Mouse (Mus musculus) megakaryocyte-erythroid progenitor cell, adult 5-6 weeks (primary cell): ENCODE measurements around the gene Gmnc. TPM values are rescaled to one million over a fixed set of nuclear protein-coding genes. Genes with fewer than 3 reads are reported as not detected.

Source experiments
- ATAC-seq: replicated peaks from 2 replicates; pipeline ENCODE4 v1.8.0; 2016; ENCODE audit warnings: mild to moderate bottlenecking, inconsistent platforms; ENCODE audit not compliant: severe bottlenecking, poor library complexity, low FRiP score, low TSS enrichment
- total RNA-seq, 2 experiments: library from RNA; stranded (forward) in 1 of 2; stranded (reverse) in 1 of 2; fragments of 200-1000, 215-1000 nt in 1 of 2; fragments of >200 nt in 1 of 2; fragmentation: Nextera tagmentation in 1 of 2; gene quantifications; 2 replicates each; pipeline ENCODE4 v1.2.3; 2014 to 2017

Gmnc gene
- not detected in 2 replicates for total RNA-seq (2014; fragmentation: Nextera tagmentation)
- total RNA-seq (2017) = not detected in 2 replicates

GRCm38 (mm10) chr16:26991477-26992300, at the start of gene Gmnc:
Gmnc (minus strand) TSS chr16:26991652.
- no peak for ATAC-seq

- no peak for ATAC-seq
These were observed 35.8 kb upstream of the Gmnc start for GRCm38 (mm10) chr16:27027281-27027680.

DNA sequence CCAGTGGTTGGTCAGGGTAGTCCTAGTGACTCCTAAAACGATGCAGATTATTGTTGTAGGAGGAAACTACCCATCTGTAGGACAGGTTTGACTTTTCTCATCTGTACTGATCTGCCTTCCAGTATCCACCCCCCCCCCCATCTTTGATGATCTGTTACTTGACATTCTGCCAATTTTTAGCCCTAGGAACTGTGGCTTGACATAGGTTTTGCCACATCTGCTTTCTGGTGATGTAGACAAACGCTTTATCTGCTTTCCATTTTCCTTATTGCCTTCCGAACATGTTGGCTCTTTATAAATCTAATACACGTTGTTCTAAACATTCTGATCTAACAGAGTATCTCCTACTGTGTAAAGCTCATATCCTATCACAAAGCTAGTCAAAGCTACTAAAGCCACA, 34.8 kb upstream of the Gmnc start:
- no peak for ATAC-seq

DNA sequence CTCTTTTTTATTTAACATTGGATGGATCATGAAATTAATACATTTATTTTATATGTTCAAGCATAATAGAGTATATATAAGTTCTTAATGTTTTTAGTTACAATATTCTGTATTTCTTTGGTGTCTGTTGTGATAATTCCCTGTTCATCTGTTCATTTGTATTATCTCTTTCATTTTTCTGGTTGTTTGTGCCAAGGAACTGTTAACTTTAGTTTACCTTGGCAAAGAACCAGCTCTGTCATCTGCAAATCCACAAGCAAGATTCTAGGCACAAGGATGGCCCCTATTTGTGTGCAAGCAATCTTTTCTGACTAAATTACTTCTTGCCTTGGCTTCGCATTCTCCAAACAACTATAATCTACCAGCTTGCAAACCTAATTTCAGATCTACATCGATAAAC, 31.3 kb upstream of the Gmnc start:
- no peak for ATAC-seq

DNA sequence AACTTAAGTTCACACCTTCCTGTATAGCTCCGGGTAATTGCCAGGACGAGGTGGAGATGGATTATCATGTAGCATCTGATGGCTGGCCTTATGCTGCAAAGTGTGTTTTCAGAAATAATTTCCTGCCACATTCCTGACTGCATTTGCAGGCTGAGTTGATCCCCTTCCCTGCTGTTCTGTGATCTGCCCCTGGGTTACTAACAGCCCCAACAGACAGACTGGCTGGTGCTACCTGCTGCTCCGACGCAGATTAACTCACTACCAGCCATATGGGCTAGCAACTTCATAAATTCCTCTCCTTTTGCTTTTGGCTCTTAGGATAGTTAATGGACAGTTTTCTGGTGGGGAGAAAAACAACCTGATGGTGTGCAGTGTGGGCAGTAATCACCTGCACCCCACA, 25.9 kb upstream of the Gmnc start:
- ATAC-seq = no peak

GRCm38 (mm10) chr16:27002714-27003113, 11.3 kb upstream of the Gmnc start:
- ATAC-seq = no peak

DNA sequence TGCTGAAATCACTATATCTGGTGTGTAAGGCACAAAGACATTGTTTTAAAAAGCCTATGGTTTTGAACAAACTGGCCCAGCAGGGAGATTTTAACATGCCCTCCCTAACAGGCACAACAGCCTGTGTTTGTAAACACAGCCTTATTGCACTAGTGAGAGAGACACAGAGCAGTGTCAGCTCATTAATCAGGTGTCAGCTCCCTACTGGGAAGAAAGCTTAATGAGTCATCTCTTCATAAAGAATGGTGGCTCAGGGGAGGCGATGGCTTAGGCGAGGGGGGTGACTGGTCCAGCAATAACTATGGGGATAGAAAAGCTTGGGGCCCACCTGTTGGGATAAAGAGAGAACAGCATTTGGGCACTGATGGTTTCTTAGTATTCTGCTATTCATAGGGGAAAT, 8.1 kb upstream of the Gmnc start:
- ATAC-seq = no peak

DNA sequence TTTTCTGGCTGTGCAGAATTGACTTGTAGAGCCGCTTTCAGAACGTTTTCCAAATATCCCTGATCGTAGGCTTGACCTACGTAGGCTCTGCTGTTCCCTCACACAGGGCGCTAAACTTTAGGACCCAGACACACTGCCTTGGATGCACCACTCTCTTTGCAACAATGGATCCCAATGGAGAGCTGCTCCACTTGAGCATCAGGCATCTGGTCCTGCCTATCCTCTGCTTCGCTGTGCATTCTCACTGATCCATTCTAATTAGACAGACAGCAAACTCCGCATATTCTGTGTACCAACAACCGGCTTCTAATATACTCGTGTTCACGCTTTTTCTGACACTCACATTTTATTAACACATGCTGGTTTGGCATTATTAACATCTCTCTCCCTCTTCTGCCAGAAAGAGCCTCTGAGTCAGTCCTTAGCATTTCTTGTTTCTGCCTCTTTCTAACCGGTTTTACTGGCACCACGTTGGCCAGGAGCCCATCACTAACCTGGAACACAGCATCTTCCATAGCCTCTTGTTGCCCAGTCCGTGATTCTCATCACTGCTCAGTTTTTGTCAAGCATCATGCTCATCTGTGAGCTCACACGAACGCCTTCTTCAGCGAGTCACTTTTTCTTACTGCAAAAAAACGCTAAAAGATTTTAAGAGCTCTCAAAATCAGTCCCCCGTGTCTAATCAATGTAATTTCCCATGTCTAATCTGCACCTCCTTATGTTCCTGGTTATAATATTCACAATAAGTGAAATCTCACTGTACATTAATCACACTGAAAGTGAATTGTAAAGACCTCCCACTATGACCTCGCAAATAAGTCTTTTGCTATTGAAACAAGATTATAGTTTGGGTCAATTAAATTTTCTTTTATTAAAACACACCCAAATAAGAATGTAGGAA, 1.8 kb downstream of the Gmnc start:
- ATAC-seq = no peak

DNA sequence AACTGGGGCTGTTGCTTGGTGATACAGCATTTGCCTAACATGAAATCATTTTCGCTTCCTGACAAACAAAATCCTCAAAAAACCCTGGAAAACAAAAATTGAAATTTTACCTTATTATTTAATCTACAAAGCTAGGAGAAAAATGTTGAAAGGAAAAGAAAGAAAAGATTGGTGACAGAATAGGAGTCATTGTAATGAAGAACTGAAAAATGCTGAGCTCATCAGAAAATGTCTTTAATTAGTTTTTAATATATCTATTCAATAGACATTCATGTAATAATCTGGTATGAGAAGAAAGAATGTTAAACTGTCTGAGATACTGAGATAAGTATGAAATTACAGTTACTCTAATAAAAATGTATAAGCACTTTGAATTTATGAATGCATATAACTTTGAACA, 3.3 kb downstream of the Gmnc start:
- no peak for ATAC-seq

DNA sequence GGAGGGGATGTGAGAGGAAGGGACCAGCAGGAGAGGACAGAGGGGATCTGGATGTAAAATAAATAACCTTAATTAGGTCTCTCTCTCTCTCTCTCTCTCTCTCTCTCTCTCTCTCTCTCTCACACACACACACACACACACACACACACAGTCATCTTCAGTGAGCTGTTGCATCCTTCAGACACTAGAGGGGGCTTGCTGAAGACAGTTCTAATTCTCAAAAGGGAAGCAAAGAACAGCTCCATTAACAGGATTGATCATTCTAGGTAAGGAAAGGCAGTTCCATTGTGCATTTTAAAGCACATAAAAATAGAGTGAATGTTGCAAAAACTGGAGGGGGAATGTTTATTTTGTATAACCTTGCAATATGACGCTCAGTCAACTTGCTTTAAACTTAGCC, 5.7 kb downstream of the Gmnc start:
- no peak for ATAC-seq

GRCm38 (mm10) chr16:26982112-26982511, 9.3 kb downstream of the Gmnc start:
- no peak for ATAC-seq

DNA sequence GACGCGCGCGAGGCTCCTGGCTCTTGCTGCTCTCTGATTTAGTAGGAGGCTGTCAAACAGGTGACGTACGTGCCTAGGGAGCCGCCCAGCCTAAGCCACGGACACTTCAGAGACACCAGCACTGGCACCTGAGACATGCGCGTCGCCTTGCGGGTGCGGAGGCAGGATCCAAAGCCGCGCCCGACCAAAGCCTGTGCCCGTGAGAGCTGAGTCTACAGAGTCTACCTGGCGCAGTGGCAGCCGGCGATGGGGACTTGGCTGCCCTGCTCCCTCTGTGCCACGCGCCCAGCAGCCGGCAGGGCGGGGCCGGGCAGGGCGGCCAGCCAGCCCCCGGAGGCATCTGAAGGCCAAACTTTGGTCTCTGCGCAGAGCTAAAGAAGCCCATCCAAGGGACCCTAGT, 23.5 kb downstream of the Gmnc start:
- no peak for ATAC-seq

DNA sequence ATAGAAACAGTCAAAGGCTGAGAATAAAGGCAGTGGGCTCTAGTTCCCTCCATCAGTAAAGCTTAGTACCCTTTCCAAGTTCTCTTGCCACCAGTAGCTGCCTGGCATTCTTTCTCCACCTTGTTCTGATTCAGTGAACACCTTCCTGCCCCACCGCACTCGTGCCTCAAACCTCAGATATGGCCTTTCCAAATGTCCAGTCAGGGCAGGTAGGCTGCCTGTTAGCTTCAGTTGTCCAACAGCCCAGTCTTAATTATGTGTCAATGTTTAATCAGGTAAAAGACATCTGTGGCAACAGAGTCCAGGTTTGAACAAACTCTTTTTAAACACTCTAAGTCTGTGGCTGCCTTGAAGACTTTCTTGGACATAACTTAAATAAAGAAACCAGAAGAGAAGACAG, 24.6 kb downstream of the Gmnc start:
- ATAC-seq = no peak

DNA sequence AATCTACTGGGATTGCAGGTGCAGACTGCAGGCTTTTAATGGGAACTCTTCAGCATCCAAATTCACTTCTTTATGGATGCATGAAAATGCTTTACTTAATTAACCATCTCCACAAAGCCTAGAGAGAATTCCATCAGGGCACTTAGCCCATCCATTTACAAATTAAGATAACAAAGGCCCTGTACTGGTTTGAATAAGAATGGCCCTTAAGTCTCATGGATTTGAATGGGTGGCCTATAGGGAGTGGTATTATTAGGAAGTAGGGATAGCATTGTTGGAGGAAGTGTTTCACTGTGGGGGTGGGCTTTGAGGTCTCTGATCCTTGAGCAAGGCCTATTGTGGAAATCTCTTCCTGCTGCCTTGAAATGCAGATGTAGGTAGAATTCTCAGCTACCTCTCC, 29.5 kb downstream of the Gmnc start:
- ATAC-seq = no peak

GRCm38 (mm10) chr16:26951601-26952000, 39.9 kb downstream of the Gmnc start:
- ATAC-seq = no peak

DNA sequence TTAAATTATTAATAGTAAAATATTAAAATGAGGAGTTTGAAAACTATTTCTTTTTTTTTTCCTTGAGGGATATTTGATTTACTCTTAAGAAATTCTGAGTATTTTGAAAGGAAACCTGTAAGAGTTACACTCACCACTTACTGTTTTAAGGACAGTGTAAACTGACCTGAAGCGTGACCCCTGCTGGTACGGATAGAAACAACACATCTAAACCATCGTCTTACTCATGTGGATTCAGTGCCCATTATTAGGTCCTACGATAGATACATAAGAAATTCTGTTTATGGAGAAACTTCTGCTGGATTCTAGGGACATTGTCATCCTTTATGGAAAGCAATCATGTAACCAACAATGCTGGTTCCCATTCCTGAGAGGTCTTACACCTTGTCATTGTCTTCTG, 41.2 kb downstream of the Gmnc start:
- no peak for ATAC-seq

GRCm38 (mm10) chr16:26903968-26904367, 87.5 kb downstream of the Gmnc start:
- ATAC-seq = no peak

- no peak for ATAC-seq
These were observed 90.0 kb downstream of the Gmnc start for GRCm38 (mm10) chr16:26901471-26901870.

GRCm38 (mm10) chr16:26886337-26886736, 105.1 kb downstream of the Gmnc start:
- no peak for ATAC-seq

GRCm38 (mm10) chr16:26876885-26877284, 114.6 kb downstream of the Gmnc start:
- no peak for ATAC-seq
